Mouse (Mus musculus): ENCODE results near the gene Pcbd2.

The Pcbd2 gene

DNA sequence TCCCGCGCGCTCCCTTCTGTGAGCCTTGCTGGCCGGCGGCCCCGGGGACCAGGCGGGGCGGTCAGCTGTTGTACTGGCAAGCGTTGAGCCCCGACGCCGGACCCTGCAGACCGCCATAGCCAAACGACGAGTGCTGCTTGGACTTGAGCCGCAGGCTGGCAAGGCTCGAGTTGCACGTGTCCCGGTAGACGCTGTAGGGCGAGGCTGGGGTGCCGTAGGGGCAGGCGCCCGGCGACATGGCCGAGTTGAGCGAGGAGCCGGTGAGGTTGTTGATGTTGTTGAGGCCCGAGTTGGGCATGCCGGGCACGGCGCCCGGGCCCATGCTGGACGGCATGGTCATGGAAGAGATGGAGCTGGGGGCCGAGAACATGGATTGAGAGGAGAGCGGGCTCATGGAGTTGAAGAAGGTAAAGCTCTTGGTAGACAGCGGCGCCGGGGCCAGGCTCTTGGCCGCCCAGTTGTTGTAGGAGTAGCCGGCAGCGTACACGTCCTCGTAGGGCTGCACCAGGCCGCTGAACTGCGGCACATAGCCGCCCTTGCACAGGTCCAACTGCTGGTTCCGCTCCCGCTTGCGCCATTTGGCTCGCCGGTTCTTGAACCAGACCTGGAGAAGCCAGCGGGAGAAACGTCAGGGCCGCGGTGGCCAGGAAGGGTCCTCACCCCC, 99.0 kb downstream of the Pcbd2 start:
- DNase-seq (ENCODE audit: low spot score in 2 of 2), result no peak

Data from spleen, postnatal 10 days (tissue).